Mouse (Mus musculus): ENCODE measurements around the gene Stk4. TPM values are rescaled to one million over a fixed set of nuclear protein-coding genes. Genes with fewer than 3 reads are reported as not detected.

Stk4 gene
- polyA plus RNA-seq, 1 experiment from 2014 or later: 39.9 TPM

Other genes starting within 250 kb of the Stk4 start
- gene Ccn5, start 249.5 kb upstream of the Stk4 start, polyA plus RNA-seq (2014; fragmentation: Nextera tagmentation; extraction: Ambion mirVana): 0.25 and 0.32 TPM in 2 replicates
- gene Kcnk15, start 216.7 kb upstream of the Stk4 start, polyA plus RNA-seq (2014; fragmentation: Nextera tagmentation; extraction: Ambion mirVana): not detected in 2 replicates
- gene Rims4, start 151.6 kb upstream of the Stk4 start, polyA plus RNA-seq (2014; fragmentation: Nextera tagmentation; extraction: Ambion mirVana): 0.98 and 1.2 TPM in 2 replicates
- gene Ywhab, start 75.4 kb upstream of the Stk4 start, polyA plus RNA-seq (2014; fragmentation: Nextera tagmentation; extraction: Ambion mirVana): 316 and 330 TPM in 2 replicates
- 1.4 and 1.5 TPM in 2 replicates for gene Pabpc1l, start 44.9 kb upstream of the Stk4 start, polyA plus RNA-seq (2014; fragmentation: Nextera tagmentation; extraction: Ambion mirVana)
- gene Tomm34, start 847 bp downstream of the Stk4 start, polyA plus RNA-seq (2014; fragmentation: Nextera tagmentation; extraction: Ambion mirVana): 52.7 and 54.9 TPM in 2 replicates
- gene Kcns1, start 100.8 kb downstream of the Stk4 start, polyA plus RNA-seq (2014; fragmentation: Nextera tagmentation; extraction: Ambion mirVana): not detected in 2 replicates
- gene Wfdc5, start 112.4 kb downstream of the Stk4 start, polyA plus RNA-seq (2014; fragmentation: Nextera tagmentation; extraction: Ambion mirVana): not detected in 2 replicates
- not detected in 2 replicates for gene Wfdc12, start 120.3 kb downstream of the Stk4 start, polyA plus RNA-seq (2014; fragmentation: Nextera tagmentation; extraction: Ambion mirVana)
- gene Wfdc15a, start 129.8 kb downstream of the Stk4 start, polyA plus RNA-seq (2014; fragmentation: Nextera tagmentation; extraction: Ambion mirVana): not detected in 2 replicates
- gene Wfdc15b, start 151.3 kb downstream of the Stk4 start, polyA plus RNA-seq (2014; fragmentation: Nextera tagmentation; extraction: Ambion mirVana): not detected in 2 replicates
- gene Svs2, start 168.1 kb downstream of the Stk4 start, polyA plus RNA-seq (2014; fragmentation: Nextera tagmentation; extraction: Ambion mirVana): not detected in 2 replicates
- not detected in 2 replicates for gene Svs3b, start 186.3 kb downstream of the Stk4 start, polyA plus RNA-seq (2014; fragmentation: Nextera tagmentation; extraction: Ambion mirVana)
- gene Svs4, start 208.1 kb downstream of the Stk4 start, polyA plus RNA-seq (2014; fragmentation: Nextera tagmentation; extraction: Ambion mirVana): not detected in 2 replicates
- not detected in 2 replicates for gene Svs3a, start 218.9 kb downstream of the Stk4 start, polyA plus RNA-seq (2014; fragmentation: Nextera tagmentation; extraction: Ambion mirVana)
- not detected in 2 replicates for gene Svs6, start 246.4 kb downstream of the Stk4 start, polyA plus RNA-seq (2014; fragmentation: Nextera tagmentation; extraction: Ambion mirVana)